In the genomic region with DNA sequence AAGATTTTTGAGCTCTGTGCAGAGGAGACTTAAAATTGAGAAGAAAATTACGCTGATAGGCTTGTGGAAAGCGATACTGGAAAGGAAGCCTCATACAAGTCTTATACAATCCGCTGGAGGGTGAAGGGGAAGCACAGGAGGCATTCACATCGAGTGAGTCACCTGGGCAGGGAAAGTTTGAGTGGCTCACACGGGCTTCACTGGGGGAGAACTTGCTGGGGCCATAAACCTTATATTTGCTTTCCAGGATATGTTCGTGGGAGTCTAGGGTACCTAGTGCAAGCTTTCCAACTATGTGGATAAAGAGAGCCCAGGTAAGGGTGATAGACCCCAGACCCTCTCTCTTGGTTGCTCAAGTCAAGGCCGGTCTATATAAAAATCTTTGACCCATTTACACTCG, we compare ENCODE assay signal across 8 mouse cellular contexts.
DNase-seq lines count a peak whose midpoint lies in the region; ATAC-seq lines count a peak whose summit lies in the region.

No protein-coding gene starts in this region.

- no peak overlapping the region for H3K9ac ChIP-seq in kidney, embryonic 14.5 days (ENCODE audit: low read depth, low read length)
- no peak overlapping the region for H3K9ac ChIP-seq in liver, embryonic 15.5 days
- H3K9ac ChIP-seq in neural tube, embryonic 15.5 days (replicated peaks), result no peak overlapping the region

- ATAC-seq in kidney, embryonic 14.5 days (ENCODE audit: low FRiP score, low TSS enrichment), result no peak
- ATAC-seq in granulocyte monocyte progenitor cell, adult 5-6 weeks (replicated peaks; ENCODE audit: poor library complexity, severe bottlenecking), result 0 out of 2 replicates have a peak, but pooled peaks have one; percentile 25
- ATAC-seq in liver, embryonic 15.5 days (ENCODE audit: insufficient read depth), result no peak
- no peak for ATAC-seq in neural tube, embryonic 15.5 days (ENCODE audit: low FRiP score)
- no peak for ATAC-seq in inflammation-experienced regulatory T-cells, adult 6 months

- H3K36me3 ChIP-seq in kidney, embryonic 14.5 days (ENCODE audit: control insufficient read depth, insufficient read depth, low read length), result no peaks in the 10 kb centered on the region
- no peaks in the 10 kb centered on the region for H3K36me3 ChIP-seq in liver, embryonic 15.5 days (replicated peaks)
- no peaks in the 10 kb centered on the region for H3K36me3 ChIP-seq in neural tube, embryonic 15.5 days

- no peak for DNase-seq in kidney, adult 8-10 months
- DNase-seq in T-cell, adult 2 months (ENCODE audit: low spot score), result no peak
- no peak for DNase-seq in layer of hippocampus, adult 9-10 months (ENCODE audit: low spot score)

- no peaks in the 10 kb centered on the region for H3K27me3 ChIP-seq in kidney, embryonic 14.5 days (ENCODE audit: control insufficient read depth, insufficient read depth, low read length)
- H3K27me3 ChIP-seq in liver, embryonic 15.5 days, result no peaks in the 10 kb centered on the region
- no peaks in the 10 kb centered on the region for H3K27me3 ChIP-seq in neural tube, embryonic 15.5 days (replicated peaks)

- H3K4me3 ChIP-seq in kidney, embryonic 14.5 days (ENCODE audit: low read length), result no peak overlapping the region
- peak overlapping the region; percentile 25; the same call in 1 of the 2 replicates for H3K4me3 ChIP-seq in liver, embryonic 15.5 days (replicated peaks)
- H3K4me3 ChIP-seq in neural tube, embryonic 15.5 days (replicated peaks), result no peak overlapping the region

- 11% methylated on average over 8 of the region's 8 CpGs for WGBS in kidney, embryonic 14.5 days
- 13% methylated on average over 8 of the region's 8 CpGs for WGBS in liver, embryonic 15.5 days (ENCODE audit: insufficient replicate concordance)
- 12% methylated on average over 8 of the region's 8 CpGs for WGBS in neural tube, embryonic 15.5 days

- no peaks in the 10 kb centered on the region for H3K9me3 ChIP-seq in kidney, embryonic 14.5 days (ENCODE audit: control insufficient read depth, low read length)
- H3K9me3 ChIP-seq in liver, embryonic 15.5 days (replicated peaks), result no peaks in the 10 kb centered on the region
- H3K9me3 ChIP-seq in neural tube, embryonic 15.5 days (replicated peaks), result no peaks in the 10 kb centered on the region

- H3K4me1 ChIP-seq in kidney, embryonic 14.5 days (ENCODE audit: control insufficient read depth, insufficient read depth, low read length), result peaks cover 8% of the 10 kb centered on the region; the same call in 1 of the 2 replicates
- peaks cover 12% of the 10 kb centered on the region for H3K4me1 ChIP-seq in liver, embryonic 15.5 days (replicated peaks)
- peaks cover 16% of the 10 kb centered on the region for H3K4me1 ChIP-seq in neural tube, embryonic 15.5 days

- H3K27ac ChIP-seq in kidney, embryonic 14.5 days (ENCODE audit: low read depth, low read length), result no peak overlapping the region
- no peak overlapping the region for H3K27ac ChIP-seq in liver, embryonic 15.5 days (replicated peaks)
- no peak overlapping the region for H3K27ac ChIP-seq in neural tube, embryonic 15.5 days (replicated peaks)

- peak overlapping the region; percentile 32 for H3K4me2 ChIP-seq in kidney, embryonic 14.5 days (replicated peaks; ENCODE audit: low read depth, low read length)
- peak overlapping the region; percentile 51; the same call in 1 of the 2 replicates for H3K4me2 ChIP-seq in liver, embryonic 15.5 days
- peak overlapping the region; percentile 41 for H3K4me2 ChIP-seq in neural tube, embryonic 15.5 days
